Mouse (Mus musculus) megakaryocyte, embryonic 14.5 days (primary cell): ENCODE results near the gene Dlg4.

ENCODE experiments used
- FLI1 ChIP-seq: IDR thresholded peaks from 2 replicates; pipeline ENCODE4 v1.6.1; 2012; ENCODE audit warnings: low read length, inconsistent platforms, mixed read lengths
- GATA1 ChIP-seq: IDR thresholded peaks from 3 replicates; pipeline ENCODE4 v1.6.1; 2012; ENCODE audit warnings: mixed read lengths, low read length, inconsistent platforms, borderline replicate concordance

DNA sequence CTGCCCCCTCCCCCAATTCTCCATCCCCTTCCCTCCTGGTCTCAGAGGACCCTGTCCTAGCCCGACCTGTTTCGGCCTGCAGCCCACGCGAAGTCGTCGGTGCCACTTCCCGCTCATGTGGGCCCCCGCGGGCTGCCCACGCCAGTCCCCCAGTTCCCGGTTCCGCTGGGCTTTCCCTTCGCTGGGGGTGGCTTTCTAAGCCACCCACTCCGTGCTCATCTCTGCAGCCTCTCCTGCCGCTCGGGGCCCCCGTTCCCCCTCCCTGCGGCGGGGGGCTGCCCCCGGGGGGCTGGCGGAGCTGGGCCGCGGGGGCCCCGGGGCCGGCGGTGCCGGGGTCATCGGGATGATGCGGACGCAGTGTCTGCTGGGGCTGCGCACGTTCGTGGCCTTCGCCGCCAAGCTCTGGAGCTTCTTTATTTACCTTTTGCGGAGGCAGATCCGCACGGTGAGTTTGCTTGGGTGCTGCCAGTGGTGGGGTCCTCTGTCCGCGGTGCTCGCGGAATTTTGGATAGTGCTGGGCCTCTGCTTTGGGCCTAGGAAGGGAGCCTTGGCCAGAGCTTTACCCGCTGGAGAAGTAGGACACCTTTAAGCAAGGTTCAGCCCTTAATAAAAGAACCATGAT lies 35.5 kb upstream of the Dlg4 start, which contains the start of gene Ctdnep1:
- TF ChIP-seq GATA1 (no peak), FLI1 (no peak)
